Mouse (Mus musculus): Measurements from ENCODE around the gene Stox2.

- no peak for TF ChIP-seq TAL1 (IDR thresholded peaks at IDR 0.05; ENCODE audit: low read length)
- no peak for TF ChIP-seq GATA1 (IDR thresholded peaks at IDR 0.05; ENCODE audit: low read length)
Observed at GRCm38 (mm10) chr8:47286081-47286700, 160.0 kb downstream of the Stox2 start.

Measured in erythroblast, embryonic 14.5 days (primary cell).